Mouse (Mus musculus): ENCODE measurements around the gene Fam193a.

DNA sequence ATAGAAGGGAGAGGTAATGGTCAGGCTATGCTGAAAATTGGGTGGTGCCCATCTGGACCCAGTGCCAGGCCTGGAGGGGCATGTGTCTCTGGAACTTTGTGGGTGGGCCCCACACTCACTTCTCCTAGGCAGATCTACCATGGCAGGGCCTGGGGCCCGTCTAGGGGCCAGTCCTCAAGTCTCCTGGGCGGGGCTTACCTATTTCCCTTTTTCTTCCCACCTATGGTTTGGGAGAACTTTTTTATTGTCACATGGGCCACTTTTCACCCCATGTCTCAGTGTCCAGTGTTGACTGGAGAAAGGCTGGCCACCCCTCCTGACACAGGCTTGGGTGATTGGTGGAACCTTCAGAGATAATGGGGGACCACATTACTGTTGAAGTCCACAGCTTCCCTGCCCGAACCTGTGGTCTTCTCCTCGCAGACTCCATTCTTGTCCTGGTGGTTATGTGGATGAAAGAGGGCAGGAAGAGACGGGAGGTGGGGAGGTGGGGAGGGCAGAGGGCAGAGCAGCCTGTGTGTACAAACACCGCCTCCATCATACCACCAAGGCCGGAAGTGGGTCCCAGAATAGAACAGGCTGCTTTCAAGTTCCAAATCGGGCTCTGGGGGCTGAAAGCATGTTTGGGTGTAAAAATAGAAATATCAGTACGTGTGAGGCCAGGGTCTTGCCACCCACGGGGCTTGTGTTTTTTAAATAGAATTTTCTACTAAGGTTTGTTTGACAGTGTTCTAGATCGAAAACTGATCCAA is 150.9 kb downstream of the Fam193a start:
- TF ChIP-seq POLR2A (IDR thresholded peaks at IDR 0.05; ENCODE audit: borderline replicate concordance, control insufficient read depth, low read depth, low read length) (no peak), CTCF (IDR thresholded peaks at IDR 0.05; ENCODE audit: control insufficient read depth, insufficient read depth, low read length) (no peak)

Measured in bone marrow, adult 2 months (tissue).